23 mouse cellular contexts compared by ENCODE assay signal in genomic region chr7:19337122-19337521, GRCm38 (mm10). TPM values are rescaled to one million over a fixed set of nuclear protein-coding genes. Genes with fewer than 3 reads are reported as not detected.
DNase-seq lines count a peak whose midpoint lies in the region; ATAC-seq and TF ChIP-seq lines count a peak whose summit lies in the region.
"Had no signal": no experiment of that assay in that cellular context is flagged by ENCODE, and none has a peak within 500 bp of the region (broad histone marks: within the 10 kb centered on the region; RNA-seq: fewer than 3 reads in every experiment).

No protein-coding gene starts in this region.

- 49% methylated on average over 10 of the region's 10 CpGs for WGBS in heart, embryonic 10.5 days
- 54% methylated on average over 10 of the region's 10 CpGs for WGBS in heart, embryonic 16.5 days
- WGBS in stomach, postnatal 0 days: 46% methylated on average over 10 of the region's 10 CpGs
- WGBS in forebrain, postnatal 0 days: 68% methylated on average over 10 of the region's 10 CpGs

- DNase-seq in heart, embryonic 10.5 days (ENCODE audit: low spot score): no peak
- DNase-seq in heart, postnatal 10 days: no peak
- peak; percentile 51 to 58 for DNase-seq in left cerebral cortex, adult 18-20 months (ENCODE audit: low spot score in 2 of 2)
- no peak for DNase-seq in left cerebral cortex, adult 8-10 months (ENCODE audit: low spot score in 2 of 2)
- DNase-seq in stomach, postnatal 0 days (ENCODE audit: low spot score): peak; percentile 22
- DNase-seq in forebrain, postnatal 0 days: no peak
- DNase-seq: adrenal gland, adult 8-10 months; cerebellum, adult 9-11 months; gastrocnemius, postnatal 10 days; lung, adult 18-20 months; lung, postnatal 14 days; right cerebral cortex, postnatal 4 days had no signal

- H3K27ac ChIP-seq in heart, embryonic 10.5 days: peak overlapping the region; percentile 17; the same call in 1 of the 2 replicates
- peak overlapping the region; percentile 12 for H3K27ac ChIP-seq in heart, embryonic 16.5 days (ENCODE audit: low read length)
- no peak overlapping the region for H3K27ac ChIP-seq in stomach, postnatal 0 days (replicated peaks)
- no peak overlapping the region for H3K27ac ChIP-seq in forebrain, postnatal 0 days (ENCODE audit: low read depth, low read length)
- H3K27ac ChIP-seq: embryonic facial prominence, embryonic 12.5 days; forebrain, embryonic 15.5 days; kidney, embryonic 15.5 days; neural tube, embryonic 15.5 days had no signal

- H3K9me3 ChIP-seq in heart, embryonic 10.5 days: no peaks in the 10 kb centered on the region
- H3K9me3 ChIP-seq in heart, embryonic 16.5 days (replicated peaks; ENCODE audit: control insufficient read depth, low read length): no peaks in the 10 kb centered on the region
- no peaks in the 10 kb centered on the region for H3K9me3 ChIP-seq in stomach, postnatal 0 days (ENCODE audit: control insufficient read depth, low read length)
- no peaks in the 10 kb centered on the region for H3K9me3 ChIP-seq in forebrain, postnatal 0 days (ENCODE audit: low read length)
- H3K9me3 ChIP-seq: embryonic facial prominence, embryonic 12.5 days; forebrain, embryonic 15.5 days; kidney, embryonic 15.5 days; neural tube, embryonic 15.5 days had no signal

- no peak for TF ChIP-seq CTCF in stomach, postnatal 0 days (IDR thresholded peaks at IDR 0.05; ENCODE audit: low read depth)
- no peak for TF ChIP-seq CTCF in forebrain, postnatal 0 days (IDR thresholded peaks at IDR 0.05; ENCODE audit: low read depth)

- H3K27me3 ChIP-seq in heart, embryonic 10.5 days (ENCODE audit: insufficient read depth, poor library complexity, severe bottlenecking): peaks cover 3% of the 10 kb centered on the region; the same call in 1 of the 2 replicates
- no peaks in the 10 kb centered on the region for H3K27me3 ChIP-seq in heart, embryonic 16.5 days (ENCODE audit: control insufficient read depth, insufficient read depth, low read length)
- no peaks in the 10 kb centered on the region for H3K27me3 ChIP-seq in stomach, postnatal 0 days (ENCODE audit: control insufficient read depth, insufficient read depth, low read length)
- H3K27me3 ChIP-seq in forebrain, postnatal 0 days (ENCODE audit: insufficient read depth, low read length): no peaks in the 10 kb centered on the region

- H3K9ac ChIP-seq in heart, embryonic 16.5 days (ENCODE audit: low read length): no peak overlapping the region
- H3K9ac ChIP-seq in stomach, postnatal 0 days (ENCODE audit: low read length): no peak overlapping the region
- no peak overlapping the region for H3K9ac ChIP-seq in forebrain, postnatal 0 days
- H3K9ac ChIP-seq: embryonic facial prominence, embryonic 12.5 days; forebrain, embryonic 15.5 days; kidney, embryonic 15.5 days; neural tube, embryonic 15.5 days had no signal

- intact Hi-C loops in heart, postnatal 10 days (cut with DNase I): no loop called here

- H3K4me3 ChIP-seq in heart, embryonic 10.5 days: no peak overlapping the region
- no peak overlapping the region for H3K4me3 ChIP-seq in heart, embryonic 16.5 days (ENCODE audit: low read length)
- H3K4me3 ChIP-seq in stomach, postnatal 0 days (ENCODE audit: low read depth, low read length): no peak overlapping the region
- no peak overlapping the region for H3K4me3 ChIP-seq in forebrain, postnatal 0 days (ENCODE audit: low read depth, low read length)
- H3K4me3 ChIP-seq: embryonic facial prominence, embryonic 12.5 days; erythroblast, embryonic 14.5 days; forebrain, embryonic 15.5 days; kidney, embryonic 15.5 days; neural tube, embryonic 15.5 days had no signal

- TF ChIP-seq EP300 in stomach, postnatal 0 days (optimal IDR thresholded peaks at IDR 0.05): no peak

- no peak overlapping the region for H3K4me2 ChIP-seq in heart, embryonic 16.5 days (ENCODE audit: low read depth, low read length)
- H3K4me2 ChIP-seq in stomach, postnatal 0 days (replicated peaks; ENCODE audit: low read depth): no peak overlapping the region
- H3K4me2 ChIP-seq in forebrain, postnatal 0 days (ENCODE audit: low read depth): no peak overlapping the region
- H3K4me2 ChIP-seq: embryonic facial prominence, embryonic 12.5 days; forebrain, embryonic 15.5 days; kidney, embryonic 15.5 days; liver, embryonic 11.5 days; neural tube, embryonic 15.5 days had no signal

- H3K36me3 ChIP-seq in heart, embryonic 10.5 days: 0 out of 2 replicates have a peak, but pooled peaks cover 2% of the 10 kb centered on the region
- H3K36me3 ChIP-seq in heart, embryonic 16.5 days (ENCODE audit: control insufficient read depth, insufficient read depth): no peaks in the 10 kb centered on the region
- H3K36me3 ChIP-seq in stomach, postnatal 0 days (ENCODE audit: control insufficient read depth, insufficient read depth, low read length): no peaks in the 10 kb centered on the region
- no peaks in the 10 kb centered on the region for H3K36me3 ChIP-seq in forebrain, postnatal 0 days (ENCODE audit: insufficient read depth)
- H3K36me3 ChIP-seq: embryonic facial prominence, embryonic 12.5 days; forebrain, embryonic 15.5 days; kidney, embryonic 15.5 days; neural tube, embryonic 15.5 days had no signal

- peaks cover 65% of the 10 kb centered on the region for H3K4me1 ChIP-seq in heart, embryonic 10.5 days
- H3K4me1 ChIP-seq in heart, embryonic 16.5 days (ENCODE audit: control insufficient read depth, insufficient read depth, low read length): peaks cover 23% of the 10 kb centered on the region
- H3K4me1 ChIP-seq in stomach, postnatal 0 days (replicated peaks; ENCODE audit: control insufficient read depth, insufficient read depth): no peaks in the 10 kb centered on the region
- peaks cover 9% of the 10 kb centered on the region; the same call in 1 of the 2 replicates for H3K4me1 ChIP-seq in forebrain, postnatal 0 days (ENCODE audit: insufficient read depth)

- ATAC-seq in heart, embryonic 16.5 days (replicated peaks; ENCODE audit: extremely low read depth, insufficient read depth, low FRiP score): no peak
- no peak for ATAC-seq in stomach, postnatal 0 days (ENCODE audit: low FRiP score, low TSS enrichment)
- ATAC-seq in forebrain, postnatal 0 days: no peak
- ATAC-seq: forebrain, embryonic 15.5 days; hindbrain, embryonic 16.5 days; intestine, postnatal 0 days; midbrain, embryonic 16.5 days had no signal

RNA-seq across cellular contexts. Expression of gene Ercc1, which starts 7.5 kb away (rescaled TPM):
- polyA plus RNA-seq in heart, embryonic 10.5 days (2016; fragmentation: Nextera tagmentation; extraction: Ambion mirVana): 74.0 and 84.2 TPM in 2 replicates
- total RNA-seq in heart, postnatal 10 days (2021): 10 to 100 TPM; 40.1 to 43.2 TPM
- 10 to 100 TPM; 39.1 to 45.2 TPM for total RNA-seq in left cerebral cortex, adult 18-20 months (2021)
- total RNA-seq in left cerebral cortex, adult 8-10 months (2022): 10 to 100 TPM; 34.9 to 42.8 (median 38.6) TPM
- polyA plus RNA-seq in heart, embryonic 16.5 days (2015; fragmentation: Nextera tagmentation; extraction: Ambion mirVana): 61.0 and 62.4 TPM in 2 replicates
- 32.8 and 36.9 TPM in 2 replicates for polyA plus RNA-seq in stomach, postnatal 0 days (2015; fragmentation: Nextera tagmentation; extraction: Ambion mirVana)
- 56.6 and 73.6 TPM in 2 replicates for total RNA-seq in forebrain, postnatal 0 days (2014; rRNA removed)
- polyA plus RNA-seq in forebrain, postnatal 0 days (2015; fragmentation: Nextera tagmentation; extraction: Ambion mirVana): 80.5 and 81.0 TPM in 2 replicates

RNA-seq across cellular contexts. Expression of gene Cd3eap, which starts 22.2 kb away (rescaled TPM):
- 23.2 and 27.8 TPM in 2 replicates for polyA plus RNA-seq in heart, embryonic 10.5 days (2016; fragmentation: Nextera tagmentation; extraction: Ambion mirVana)
- total RNA-seq in heart, postnatal 10 days (2021): 10 to 100 TPM in 1 of 2 experiments, 1 to 10 TPM in 1; 8.2 to 11.0 TPM
- 10 to 100 TPM; 17.1 to 18.1 TPM for total RNA-seq in left cerebral cortex, adult 18-20 months (2021)
- total RNA-seq in left cerebral cortex, adult 8-10 months (2022): 10 to 100 TPM; 16.3 to 20.4 (median 17.4) TPM
- polyA plus RNA-seq in heart, embryonic 16.5 days (2015; fragmentation: Nextera tagmentation; extraction: Ambion mirVana): 16.2 and 16.7 TPM in 2 replicates
- 13.4 and 13.6 TPM in 2 replicates for polyA plus RNA-seq in stomach, postnatal 0 days (2015; fragmentation: Nextera tagmentation; extraction: Ambion mirVana)
- total RNA-seq in forebrain, postnatal 0 days (2014; rRNA removed): 12.1 and 15.5 TPM in 2 replicates
- polyA plus RNA-seq in forebrain, postnatal 0 days (2015; fragmentation: Nextera tagmentation; extraction: Ambion mirVana): 19.4 and 21.6 TPM in 2 replicates

RNA-seq across cellular contexts. Expression of gene Ppp1r13l, which starts 22.4 kb away (rescaled TPM):
- 12.0 and 16.2 TPM in 2 replicates for polyA plus RNA-seq in heart, embryonic 10.5 days (2016; fragmentation: Nextera tagmentation; extraction: Ambion mirVana)
- 10 to 100 TPM; 23.1 to 40.1 TPM for total RNA-seq in heart, postnatal 10 days (2021)
- 1 to 10 TPM; 8.2 to 9.6 TPM for total RNA-seq in left cerebral cortex, adult 18-20 months (2021)
- total RNA-seq in left cerebral cortex, adult 8-10 months (2022): 1 to 10 TPM; 3.9 to 7.7 (median 5.9) TPM
- 13.6 and 14.2 TPM in 2 replicates for polyA plus RNA-seq in heart, embryonic 16.5 days (2015; fragmentation: Nextera tagmentation; extraction: Ambion mirVana)
- 10.3 and 12.2 TPM in 2 replicates for polyA plus RNA-seq in stomach, postnatal 0 days (2015; fragmentation: Nextera tagmentation; extraction: Ambion mirVana)
- total RNA-seq in forebrain, postnatal 0 days (2014; rRNA removed): 0.76 and 1.2 TPM in 2 replicates
- polyA plus RNA-seq in forebrain, postnatal 0 days (2015; fragmentation: Nextera tagmentation; extraction: Ambion mirVana): 2.0 and 2.1 TPM in 2 replicates

RNA-seq across cellular contexts. Expression of gene Fosb, which starts 27.3 kb away (rescaled TPM):
- 0.24 and 0.27 TPM in 2 replicates for polyA plus RNA-seq in heart, embryonic 10.5 days (2016; fragmentation: Nextera tagmentation; extraction: Ambion mirVana)
- total RNA-seq in heart, postnatal 10 days (2021): under 1 TPM; 0.48 to 0.60 TPM
- total RNA-seq in left cerebral cortex, adult 18-20 months (2021): 10 to 100 TPM; 20.9 to 54.7 TPM
- total RNA-seq in left cerebral cortex, adult 8-10 months (2022): 10 to 100 TPM; 11.1 to 15.1 (median 13.8) TPM
- polyA plus RNA-seq in heart, embryonic 16.5 days (2015; fragmentation: Nextera tagmentation; extraction: Ambion mirVana): 0.24 and 0.34 TPM in 2 replicates
- 0.21 and 0.38 TPM in 2 replicates for polyA plus RNA-seq in stomach, postnatal 0 days (2015; fragmentation: Nextera tagmentation; extraction: Ambion mirVana)
- total RNA-seq in forebrain, postnatal 0 days (2014; rRNA removed): 1.6 and 5.1 TPM in 2 replicates
- 0.28 and 0.36 TPM in 2 replicates for polyA plus RNA-seq in forebrain, postnatal 0 days (2015; fragmentation: Nextera tagmentation; extraction: Ambion mirVana)
- polyA plus RNA-seq: limb, embryonic 11.5 days had no signal

RNA-seq across cellular contexts. Expression of gene Ercc2, which starts 44.7 kb away (rescaled TPM):
- polyA plus RNA-seq in heart, embryonic 10.5 days (2016; fragmentation: Nextera tagmentation; extraction: Ambion mirVana): 19.2 and 19.3 TPM in 2 replicates
- 10 to 100 TPM; 10.3 to 12.3 TPM for total RNA-seq in heart, postnatal 10 days (2021)
- total RNA-seq in left cerebral cortex, adult 18-20 months (2021): 10 to 100 TPM; 32.2 to 36.4 TPM
- total RNA-seq in left cerebral cortex, adult 8-10 months (2022): 10 to 100 TPM; 25.7 to 36.8 (median 31.0) TPM
- polyA plus RNA-seq in heart, embryonic 16.5 days (2015; fragmentation: Nextera tagmentation; extraction: Ambion mirVana): 11.1 and 12.8 TPM in 2 replicates
- 6.0 and 6.4 TPM in 2 replicates for polyA plus RNA-seq in stomach, postnatal 0 days (2015; fragmentation: Nextera tagmentation; extraction: Ambion mirVana)
- total RNA-seq in forebrain, postnatal 0 days (2014; rRNA removed): 47.7 and 58.2 TPM in 2 replicates
- 17.9 and 21.8 TPM in 2 replicates for polyA plus RNA-seq in forebrain, postnatal 0 days (2015; fragmentation: Nextera tagmentation; extraction: Ambion mirVana)

Comparison
In these comparisons a context has a peak if more than half of its experiments do, and no peak if none do; other contexts are left out.
1. DNase-seq: peak in left cerebral cortex, adult 18-20 months (2 of 2) and stomach, postnatal 0 days (single experiment); none in heart, embryonic 10.5 days (single experiment), heart, postnatal 10 days (0 of 2), left cerebral cortex, adult 8-10 months (0 of 2) and forebrain, postnatal 0 days (single experiment).
2. H3K27ac ChIP-seq: peak in heart, embryonic 10.5 days (single experiment) and heart, embryonic 16.5 days (single experiment); none in stomach, postnatal 0 days (single experiment) and forebrain, postnatal 0 days (single experiment).